Mouse (Mus musculus): ENCODE data around the gene Med18. TPM values are rescaled to one million over a fixed set of nuclear protein-coding genes. Genes with fewer than 3 reads are reported as not detected.
"Not testable (repeated sequence)": the region's sequence is repeated elsewhere in the genome, so short reads cannot be mapped to it uniquely, and the experiment has no call there.

The Med18 gene
- polyA plus RNA-seq, 1 experiment, result not detected

- WGBS, result 80% methylated on average over 3 of the region's 3 CpGs
- Histone ChIP-seq H3K27ac (ENCODE audit: insufficient read depth, low read depth, low read length) (no peak overlapping the region), H3K4me1 (ENCODE audit: control insufficient read depth, insufficient read depth, low read length) (no peaks in the 10 kb centered on the region), H3K4me3 (ENCODE audit: insufficient read depth, low read depth, low read length) (no peak overlapping the region)
- no peak for TF ChIP-seq CTCF (IDR thresholded peaks at IDR 0.05; ENCODE audit: insufficient read depth, low read depth, low read length)
- TF ChIP-seq POLR2A (IDR thresholded peaks at IDR 0.05; ENCODE audit: insufficient read depth, low read depth, low read length), result no peak
These were observed 24.8 kb upstream of the Med18 start for GRCm38 (mm10) chr4:132488521-132488920.

- H3K27ac ChIP-seq (ENCODE audit: insufficient read depth, low read depth, low read length), result no peak overlapping the region
- WGBS, result 78% methylated on average over 5 of the region's 5 CpGs
- H3K4me3 ChIP-seq (ENCODE audit: insufficient read depth, low read depth, low read length), result no peak overlapping the region
- H3K4me1 ChIP-seq (ENCODE audit: control insufficient read depth, insufficient read depth, low read length), result no peaks in the 10 kb centered on the region
- TF ChIP-seq CTCF (IDR thresholded peaks at IDR 0.05; ENCODE audit: insufficient read depth, low read depth, low read length) (no peak), POLR2A (IDR thresholded peaks at IDR 0.05; ENCODE audit: insufficient read depth, low read depth, low read length) (no peak)
These were observed 21.1 kb upstream of the Med18 start for GRCm38 (mm10) chr4:132484820-132485219.

GRCm38 (mm10) chr4:132484231-132484630 is 20.5 kb upstream of the Med18 start:
- 82% methylated on average over 4 of the region's 4 CpGs for WGBS
- no peak overlapping the region for H3K27ac ChIP-seq (ENCODE audit: insufficient read depth, low read depth, low read length)
- TF ChIP-seq CTCF (IDR thresholded peaks at IDR 0.05; ENCODE audit: insufficient read depth, low read depth, low read length) (no peak), POLR2A (IDR thresholded peaks at IDR 0.05; ENCODE audit: insufficient read depth, low read depth, low read length) (no peak)
- H3K4me3 ChIP-seq (ENCODE audit: insufficient read depth, low read depth, low read length), result no peak overlapping the region
- H3K4me1 ChIP-seq (ENCODE audit: control insufficient read depth, insufficient read depth, low read length), result no peaks in the 10 kb centered on the region

GRCm38 (mm10) chr4:132482956-132483608 is 19.4 kb upstream of the Med18 start:
- Histone ChIP-seq H3K4me1 (ENCODE audit: control insufficient read depth, insufficient read depth, low read length) (no peaks in the 10 kb centered on the region), H3K4me3 (ENCODE audit: insufficient read depth, low read depth, low read length) (no peak overlapping the region), H3K27ac (ENCODE audit: insufficient read depth, low read depth, low read length) (no peak overlapping the region)
- 76% methylated on average over 13 of the region's 13 CpGs for WGBS
- TF ChIP-seq POLR2A (IDR thresholded peaks at IDR 0.05; ENCODE audit: insufficient read depth, low read depth, low read length) (no peak), CTCF (IDR thresholded peaks at IDR 0.05; ENCODE audit: insufficient read depth, low read depth, low read length) (no peak)

- not testable (repeated sequence) for H3K4me1 ChIP-seq (ENCODE audit: control insufficient read depth, insufficient read depth, low read length); H3K4me3 ChIP-seq (ENCODE audit: insufficient read depth, low read depth, low read length); H3K27ac ChIP-seq (ENCODE audit: insufficient read depth, low read depth, low read length)
- 70% methylated on average over 3 of the region's 3 CpGs for WGBS
These were observed 18.4 kb upstream of the Med18 start for GRCm38 (mm10) chr4:132482104-132482503.

GRCm38 (mm10) chr4:132477833-132478232 is 14.1 kb upstream of the Med18 start:
- TF ChIP-seq POLR2A (IDR thresholded peaks at IDR 0.05; ENCODE audit: insufficient read depth, low read depth, low read length) (no peak), CTCF (IDR thresholded peaks at IDR 0.05; ENCODE audit: insufficient read depth, low read depth, low read length) (no peak)
- Histone ChIP-seq H3K27ac (ENCODE audit: insufficient read depth, low read depth, low read length) (no peak overlapping the region), H3K4me3 (ENCODE audit: insufficient read depth, low read depth, low read length) (no peak overlapping the region), H3K4me1 (ENCODE audit: control insufficient read depth, insufficient read depth, low read length) (no peaks in the 10 kb centered on the region)
- 94% methylated on average over 8 of the region's 8 CpGs for WGBS

GRCm38 (mm10) chr4:132475895-132476878 is 12.5 kb upstream of the Med18 start:
- Histone ChIP-seq H3K4me3 (ENCODE audit: insufficient read depth, low read depth, low read length) (no peak overlapping the region), H3K27ac (ENCODE audit: insufficient read depth, low read depth, low read length) (no peak overlapping the region), H3K4me1 (ENCODE audit: control insufficient read depth, insufficient read depth, low read length) (no peaks in the 10 kb centered on the region)
- 86% methylated on average over 13 of the region's 13 CpGs for WGBS
- TF ChIP-seq POLR2A (IDR thresholded peaks at IDR 0.05; ENCODE audit: insufficient read depth, low read depth, low read length) (no peak), CTCF (IDR thresholded peaks at IDR 0.05; ENCODE audit: insufficient read depth, low read depth, low read length) (no peak)

- H3K27ac ChIP-seq (ENCODE audit: insufficient read depth, low read depth, low read length), result no peak overlapping the region
- WGBS, result 35% methylated on average over 4 of the region's 4 CpGs
- no peak overlapping the region for H3K4me3 ChIP-seq (ENCODE audit: insufficient read depth, low read depth, low read length)
- H3K4me1 ChIP-seq (ENCODE audit: control insufficient read depth, insufficient read depth, low read length), result no peaks in the 10 kb centered on the region
- TF ChIP-seq CTCF (IDR thresholded peaks at IDR 0.05; ENCODE audit: insufficient read depth, low read depth, low read length), result no peak
These were observed 10.9 kb upstream of the Med18 start for GRCm38 (mm10) chr4:132474631-132475030.

- WGBS, result 88% methylated on average over 9 of the region's 9 CpGs
- H3K4me3 ChIP-seq (ENCODE audit: insufficient read depth, low read depth, low read length), result no peak overlapping the region
- H3K4me1 ChIP-seq (ENCODE audit: control insufficient read depth, insufficient read depth, low read length), result no peaks in the 10 kb centered on the region
- no peak overlapping the region for H3K27ac ChIP-seq (ENCODE audit: insufficient read depth, low read depth, low read length)
- no peak for TF ChIP-seq POLR2A (IDR thresholded peaks at IDR 0.05; ENCODE audit: insufficient read depth, low read depth, low read length)
- no peak for TF ChIP-seq CTCF (IDR thresholded peaks at IDR 0.05; ENCODE audit: insufficient read depth, low read depth, low read length)
These were observed 9.7 kb upstream of the Med18 start for GRCm38 (mm10) chr4:132473411-132473810.
